Mouse (Mus musculus) right cerebral cortex, postnatal 25 days (tissue): ENCODE results near the gene Vsig4.
"Not testable (repeated sequence)": the region's sequence is repeated elsewhere in the genome, so short reads cannot be mapped to it uniquely, and the experiment has no call there.

Experiments
- DNase-seq: peaks from one replicate; pipeline ENCODE4 v3.0.0; 2022

The Vsig4 gene

DNA sequence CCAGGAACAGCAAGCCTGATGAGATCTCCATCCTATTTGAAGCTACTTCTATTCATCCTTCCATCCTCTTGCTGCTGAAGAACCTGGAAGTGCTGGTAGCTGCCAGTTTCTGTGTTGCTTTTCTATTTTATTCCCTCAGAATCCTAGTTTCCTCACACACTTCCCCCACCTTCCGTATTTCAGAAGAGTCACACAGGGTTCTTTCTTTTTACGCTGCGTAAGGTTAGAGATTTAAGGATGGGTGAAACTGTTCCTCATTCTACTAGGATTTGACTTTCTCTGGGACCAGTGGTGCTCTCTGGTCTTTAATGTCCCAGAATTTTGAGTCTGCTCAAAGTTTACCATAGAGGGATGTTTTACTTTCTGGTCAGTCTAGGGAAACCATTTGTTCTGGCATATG, at the start of gene Vsig4:
Vsig4 (minus strand) TSS at position 101 of the 400 bp plus-strand sequence.
- no peak for DNase-seq

DNA sequence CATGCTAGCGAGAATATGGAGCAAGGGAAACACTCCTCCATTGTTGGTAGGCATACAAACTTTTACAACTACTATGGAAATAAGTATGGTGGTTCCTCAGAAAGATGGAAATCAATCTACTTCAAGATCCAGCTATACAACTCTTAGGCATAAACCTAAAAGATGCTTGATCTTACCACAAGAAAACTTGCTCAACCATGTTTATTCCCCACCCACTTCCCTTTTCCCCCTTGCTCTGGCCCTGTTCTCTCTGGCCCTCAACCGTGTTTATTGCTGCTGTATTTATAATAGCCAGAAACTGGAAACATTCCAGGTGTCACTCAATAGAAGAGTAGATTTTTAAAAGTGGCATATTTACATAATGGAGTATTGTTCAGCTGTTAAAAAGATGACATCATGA, 45.9 kb upstream of the Vsig4 start:
- DNase-seq, result no peak

DNA sequence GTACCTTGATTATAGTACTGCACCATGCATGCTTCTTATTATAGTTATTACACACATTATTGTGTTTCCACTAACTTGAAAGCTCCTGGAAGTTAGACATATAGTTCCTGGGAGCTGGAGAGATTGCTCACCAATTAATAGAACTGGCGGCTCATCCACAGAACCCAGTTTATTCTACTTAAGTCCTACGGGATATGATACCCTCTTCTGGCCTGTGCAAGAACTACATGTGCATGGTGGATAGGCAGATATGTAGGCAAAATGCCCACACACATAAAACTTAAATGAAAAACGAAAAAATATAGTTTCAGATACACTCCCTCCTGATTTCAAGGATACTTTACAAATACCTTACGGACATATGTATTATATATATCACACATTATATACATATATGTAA, 36.5 kb upstream of the Vsig4 start:
- DNase-seq, result no peak

DNA sequence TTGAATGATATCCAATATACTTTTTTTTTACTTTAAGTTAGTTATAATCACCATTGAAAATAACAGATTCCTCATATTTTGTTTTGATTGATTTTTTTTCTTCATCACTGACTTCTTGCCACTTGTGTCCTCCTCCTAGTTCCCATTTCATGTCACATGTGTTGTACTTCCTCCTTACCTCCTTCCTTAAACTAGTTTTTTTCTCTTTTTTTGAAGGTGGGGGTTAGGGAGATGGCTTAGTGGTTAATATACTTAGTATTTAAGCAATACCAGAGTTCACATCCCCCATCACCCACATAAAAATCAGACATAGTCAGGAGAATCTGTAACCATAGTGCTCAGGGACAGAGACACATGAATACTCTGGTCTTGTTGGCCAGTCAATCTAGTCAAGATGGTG, 36.7 kb downstream of the Vsig4 start:
- no peak for DNase-seq

DNA sequence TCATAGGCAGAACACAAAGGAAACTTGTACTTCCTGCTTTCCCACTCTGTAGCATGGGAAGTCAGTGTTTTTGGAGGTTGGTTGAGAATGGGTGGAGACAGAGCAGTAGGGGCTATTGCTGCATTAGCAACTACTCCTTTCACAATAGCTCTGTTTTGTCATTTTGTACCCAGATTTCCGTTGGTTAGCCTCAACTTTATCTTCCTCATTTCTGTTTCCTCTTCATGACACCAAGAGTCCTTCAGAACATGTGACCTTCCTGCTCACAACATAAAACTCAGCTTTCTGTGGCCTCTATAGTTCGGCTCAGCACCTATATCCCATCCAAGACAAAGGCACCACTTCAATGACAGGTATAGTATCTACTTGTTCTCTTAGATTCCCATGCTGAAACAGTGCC, 53.6 kb downstream of the Vsig4 start:
- no peak for DNase-seq

DNA sequence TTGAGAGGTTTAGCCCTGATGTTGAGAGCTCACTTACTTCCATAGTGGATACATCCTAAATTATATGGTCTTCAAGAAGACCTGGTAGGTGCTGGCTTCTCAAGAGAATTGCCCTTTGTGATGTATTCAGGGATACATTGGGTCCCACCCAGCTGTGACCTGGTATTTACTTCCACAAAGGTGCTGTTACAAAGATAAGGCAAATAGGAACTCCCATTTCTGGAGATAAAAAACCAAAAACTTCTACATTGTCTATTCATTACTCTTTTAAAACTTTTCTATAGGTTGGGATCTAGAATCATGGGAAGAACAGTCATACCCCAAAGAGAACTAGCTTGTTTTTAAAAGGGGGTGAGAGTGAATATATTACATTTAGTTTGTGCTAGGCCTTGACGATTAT, 54.2 kb downstream of the Vsig4 start:
- DNase-seq, result no peak

DNA sequence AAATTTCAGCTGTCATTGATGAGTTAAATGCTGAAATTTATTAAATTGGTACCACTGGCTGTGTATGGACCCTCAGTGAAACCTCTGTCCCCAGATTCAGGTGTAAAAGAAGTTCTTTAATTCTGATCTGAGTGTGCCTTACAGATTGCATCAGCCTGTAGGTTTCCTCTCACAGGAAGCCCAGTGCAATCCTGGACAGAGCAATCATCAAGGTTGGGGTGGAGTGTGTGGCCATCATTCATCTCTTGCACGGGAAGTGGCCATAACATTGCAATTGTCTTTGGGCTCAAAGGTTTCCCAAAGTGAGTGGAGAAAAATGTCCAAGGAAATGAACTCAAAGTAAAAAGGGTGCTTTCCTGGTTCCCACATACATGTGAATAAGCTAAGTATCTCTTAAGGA, 57.5 kb downstream of the Vsig4 start:
- DNase-seq, result no peak

DNA sequence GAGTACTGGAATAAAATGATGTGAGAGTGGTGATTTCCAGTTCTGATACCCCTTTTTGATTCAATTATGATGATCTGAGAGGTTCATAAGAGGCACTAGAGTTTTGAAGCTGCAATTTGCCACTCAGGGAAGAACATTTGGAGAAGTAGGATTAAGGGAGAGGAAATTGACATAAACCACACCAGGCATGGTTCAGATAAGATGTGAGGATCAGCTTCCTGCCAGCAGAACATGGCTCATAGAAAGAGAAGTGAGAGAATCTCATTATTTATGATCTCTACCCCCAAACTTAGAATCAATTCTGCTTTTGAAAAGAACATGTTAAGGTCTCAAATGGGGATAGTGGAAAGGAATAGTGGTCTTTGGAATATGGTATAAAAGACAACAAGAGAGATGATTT, 66.2 kb downstream of the Vsig4 start:
- no peak for DNase-seq

DNA sequence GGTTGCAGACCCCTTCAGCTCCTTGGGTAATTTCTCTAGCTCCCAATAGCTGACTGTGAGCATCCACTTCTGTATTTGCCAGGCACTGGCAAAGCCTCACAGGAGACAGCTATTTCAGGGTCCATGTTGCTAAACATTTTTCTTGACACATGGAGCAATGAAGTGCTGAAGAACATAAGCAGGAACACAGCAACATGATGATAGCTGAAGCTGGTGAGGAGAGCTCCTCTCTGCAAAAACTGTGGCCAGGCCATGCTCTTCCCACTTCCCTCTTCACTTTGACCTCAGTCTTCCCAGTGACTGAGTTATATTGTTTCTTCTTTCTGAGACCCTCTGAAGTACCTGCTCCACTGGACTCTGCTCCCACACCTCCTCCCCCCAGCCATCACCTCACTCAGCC, 67.8 kb downstream of the Vsig4 start:
- no peak for DNase-seq

DNA sequence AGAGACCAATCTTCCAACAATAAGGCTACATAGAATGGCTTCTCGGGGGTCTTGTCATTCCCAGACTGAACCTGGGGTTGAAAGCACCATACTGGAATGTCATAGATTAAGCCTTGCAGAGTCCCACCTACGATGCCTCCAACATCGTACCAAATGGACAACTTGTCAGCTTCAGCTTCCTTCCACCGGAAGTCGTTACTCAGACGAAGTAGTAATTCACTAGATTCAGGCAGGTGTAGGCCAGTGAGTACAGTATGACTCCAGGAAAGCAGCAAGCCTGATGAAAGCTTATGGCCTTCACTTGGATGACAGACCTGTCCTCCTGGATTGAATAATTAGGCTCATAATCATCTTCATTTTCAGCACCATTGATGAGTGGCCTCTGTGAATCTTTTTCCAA, 69.0 kb downstream of the Vsig4 start:
- no peak for DNase-seq

DNA sequence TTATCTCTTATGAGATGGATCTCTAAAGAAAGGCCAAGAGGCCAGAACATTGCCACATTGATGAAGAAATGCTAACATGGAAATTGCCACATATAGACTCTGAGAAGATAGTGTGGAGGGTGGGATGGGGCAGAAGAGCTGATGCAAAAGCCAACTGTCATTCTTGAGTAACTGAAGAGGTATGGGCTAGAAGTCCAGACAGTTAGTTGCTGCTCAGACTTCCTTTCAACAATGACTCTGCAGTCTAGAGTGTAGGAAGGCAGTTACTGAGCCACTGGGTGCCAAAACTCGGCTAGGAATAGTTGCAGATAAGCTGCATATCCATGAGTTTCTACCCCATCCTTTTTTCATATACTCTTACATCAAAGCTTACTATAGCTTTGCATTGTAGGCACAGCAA, 75.2 kb downstream of the Vsig4 start:
- no peak for DNase-seq

DNA sequence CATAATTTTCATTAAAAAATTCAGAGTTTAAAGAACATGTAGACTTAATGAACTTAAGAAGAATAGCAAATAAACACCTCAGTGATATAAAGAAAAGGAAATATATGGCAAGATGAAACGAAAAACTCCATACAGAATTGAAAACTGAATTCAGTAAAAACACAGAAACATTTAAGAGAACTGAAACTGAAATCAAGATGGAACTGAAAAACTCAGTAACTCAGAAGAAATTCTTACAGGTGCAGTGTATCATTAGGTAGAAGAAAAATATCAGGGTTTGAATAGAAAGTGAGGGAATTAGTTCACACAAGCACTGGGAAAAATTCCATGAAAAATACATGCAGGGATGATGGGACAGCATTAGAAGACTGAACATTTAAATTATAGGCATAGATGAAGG, 86.4 kb downstream of the Vsig4 start:
- no peak for DNase-seq

DNA sequence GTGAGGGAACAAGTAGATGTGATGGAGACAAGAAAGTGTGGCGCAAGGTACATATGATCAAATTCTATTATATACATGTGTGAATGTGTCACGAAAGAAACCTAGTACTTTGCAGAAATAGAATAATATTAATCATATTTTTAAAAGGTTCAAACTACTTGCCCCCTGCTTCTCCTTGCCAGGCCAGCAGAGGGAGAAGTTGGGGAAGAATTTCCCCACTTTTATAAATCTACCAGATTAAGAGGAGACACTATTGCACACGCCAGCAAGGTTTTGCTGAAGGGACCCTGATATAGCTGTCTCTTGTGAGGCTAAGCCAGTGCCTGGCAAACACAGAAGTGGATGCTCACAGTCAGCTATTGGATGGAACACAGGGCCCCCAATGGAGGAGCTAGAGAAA, 88.1 kb downstream of the Vsig4 start:
- not testable (repeated sequence) for DNase-seq
